Mouse (Mus musculus) kidney, postnatal 36 days (tissue): ENCODE data around the gene Trim33.

Experiments
- DNase-seq, 2 experiments: peaks; one replicate each; pipeline ENCODE4 v3.0.0; 2021 to 2022; ENCODE audit warnings: mixed read lengths in 2 of 2

Gene Trim33

DNA sequence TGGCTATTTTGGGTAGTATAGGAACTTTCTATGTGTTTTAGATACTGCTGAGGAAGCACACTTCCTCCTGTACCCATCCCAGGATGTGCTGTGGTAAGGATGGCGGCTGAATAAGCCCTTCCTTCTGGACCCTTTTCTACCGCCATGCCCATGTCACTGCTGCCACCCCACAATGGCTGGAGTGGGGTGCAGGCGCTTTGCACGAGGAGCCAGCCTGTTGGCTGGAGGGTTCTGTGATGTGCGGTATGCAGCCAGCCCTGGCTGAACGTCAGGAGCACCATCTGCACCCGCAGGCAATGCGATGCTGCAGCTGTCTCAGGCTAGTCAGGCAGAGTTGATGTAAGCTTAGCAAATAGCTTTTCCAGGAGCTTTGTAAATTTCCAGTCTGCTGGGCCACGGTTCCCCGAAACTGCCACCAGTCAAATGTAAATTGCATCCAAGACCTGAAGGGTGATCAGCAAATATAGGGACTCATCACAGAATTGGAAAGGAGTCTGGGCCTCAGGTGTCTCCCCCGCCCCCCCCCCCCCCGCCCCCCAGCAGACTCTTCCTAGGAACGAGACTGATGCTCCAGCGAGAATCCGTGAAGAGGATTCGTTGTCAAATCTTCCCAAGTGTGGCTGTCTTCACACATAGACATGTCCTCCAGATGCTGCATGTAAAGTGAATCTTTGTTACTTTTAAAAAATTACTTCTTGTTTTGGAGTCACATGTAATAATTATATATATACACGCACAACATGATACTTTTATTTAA is 122.4 kb downstream of the Trim33 start:
- DNase-seq, result no peak

DNA sequence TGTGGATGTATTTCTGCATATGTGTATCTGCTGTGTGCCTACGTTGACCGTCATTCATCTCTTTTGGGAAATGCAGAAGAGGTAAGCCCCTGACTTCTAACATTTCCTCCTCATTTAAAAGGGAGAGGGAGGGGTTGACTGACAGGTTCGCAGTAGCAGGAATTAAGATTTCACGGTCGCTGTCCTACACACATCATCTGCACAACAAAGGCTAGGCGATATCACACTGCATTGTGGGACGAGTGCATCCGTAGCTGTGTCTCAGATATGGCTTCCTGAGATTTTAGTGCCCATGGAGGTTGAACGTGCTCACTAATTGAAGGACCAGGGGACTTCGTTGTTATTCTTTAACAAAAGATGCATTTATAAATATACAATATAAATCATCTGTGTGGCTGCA is 123.1 kb downstream of the Trim33 start:
- DNase-seq, result no peak

DNA sequence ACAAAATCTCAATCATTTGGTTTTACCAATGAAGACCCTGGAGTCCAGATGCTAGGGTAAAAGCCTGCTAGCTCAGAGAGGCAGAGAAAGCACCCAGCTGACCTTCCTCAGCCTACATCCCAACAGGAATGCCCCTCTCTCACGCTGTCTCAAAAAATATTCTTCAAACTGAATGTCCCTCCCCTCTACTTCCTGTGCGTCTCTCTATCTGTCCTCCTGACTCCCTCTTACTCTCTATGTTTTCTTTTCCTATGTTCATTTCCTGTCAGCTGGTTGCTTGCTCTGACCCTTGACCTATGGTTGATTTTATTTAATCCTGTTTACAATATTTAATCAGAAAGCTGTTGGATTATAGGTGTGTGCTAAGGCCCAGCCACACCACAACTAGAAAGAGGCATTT is 126.0 kb downstream of the Trim33 start:
- no peak for DNase-seq

DNA sequence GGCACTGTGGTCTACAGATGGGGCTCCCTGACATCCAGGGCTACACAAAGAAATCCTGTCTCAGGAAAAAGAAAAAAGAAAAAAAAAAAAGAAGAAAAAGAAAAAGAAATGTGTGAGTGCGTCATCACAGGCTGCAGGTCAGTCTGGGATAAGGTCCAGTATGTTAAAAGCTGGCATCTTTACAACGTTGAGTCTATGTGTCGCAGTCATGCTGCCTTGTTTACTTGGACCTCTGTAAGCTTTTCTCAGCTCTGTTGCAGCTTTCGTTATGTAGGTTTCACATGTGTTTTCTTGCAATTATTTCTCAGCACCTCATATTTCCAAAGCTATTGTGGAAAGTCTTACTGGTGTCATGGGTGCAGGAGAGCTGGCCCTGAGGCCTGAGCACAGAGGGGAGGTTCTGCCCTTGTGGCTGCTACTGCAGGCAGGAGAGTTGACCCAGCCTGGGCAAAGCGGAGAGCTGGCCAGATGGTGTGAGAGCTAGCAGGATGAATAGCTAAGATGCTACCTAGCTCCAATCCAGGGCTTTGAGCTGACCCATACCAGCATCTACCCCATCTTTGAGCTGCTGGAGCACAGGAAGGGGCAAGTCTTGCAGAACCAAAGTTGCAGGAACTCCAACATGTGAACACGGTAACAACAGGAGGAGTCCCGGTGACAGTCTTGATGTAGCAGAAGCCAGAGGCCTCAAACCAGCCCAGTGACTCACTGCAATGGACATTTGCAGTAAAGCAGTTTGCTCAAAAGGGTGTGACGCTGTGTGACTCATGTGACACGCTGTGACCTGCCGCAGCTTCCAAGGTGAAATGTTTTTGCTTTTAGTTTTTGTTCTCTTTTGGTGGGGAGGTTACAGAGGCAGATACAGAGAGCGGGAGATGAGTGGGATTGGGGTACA is 127.0 kb downstream of the Trim33 start:
- no peak for DNase-seq
